Mouse (Mus musculus): Measurements from ENCODE around the gene Myo5a.

- TF ChIP-seq CTCF (IDR thresholded peaks at IDR 0.05; ENCODE audit: low read depth) (no peak), EP300 (IDR thresholded peaks at IDR 0.05; ENCODE audit: low read depth) (no peak)
Observed at GRCm38 (mm10) chr9:75271539-75271938, 200.7 kb downstream of the Myo5a start.
